Mouse (Mus musculus) ES-E14 (cell line): ENCODE data around the gene Atp6v1a.

Source experiments
- CHD2 ChIP-seq: IDR thresholded peaks from 2 replicates; pipeline ENCODE4 v1.6.1; 2014; ENCODE audit warnings: mild to moderate bottlenecking, low read depth, low read length, inconsistent platforms
- HCFC1 ChIP-seq: IDR thresholded peaks from 2 replicates; pipeline ENCODE4 v1.6.1; 2012; ENCODE audit warnings: low read length, inconsistent platforms, borderline replicate concordance; ENCODE audit not compliant: insufficient read depth
- MAFK ChIP-seq: IDR thresholded peaks from 2 replicates; pipeline ENCODE4 v1.6.1; 2014; ENCODE audit warnings: mild to moderate bottlenecking, low read depth, low read length, inconsistent platforms; ENCODE audit not compliant: insufficient read depth
- ZNF384 ChIP-seq: IDR thresholded peaks from 2 replicates; pipeline ENCODE4 v1.6.1; 2012; ENCODE audit warnings: low read depth, low read length, inconsistent platforms

GRCm38 (mm10) chr16:44175001-44175400, 35.5 kb upstream of the Atp6v1a start:
- TF ChIP-seq ZNF384 (no peak), MAFK (no peak), CHD2 (no peak), HCFC1 (no peak)
